Mouse (Mus musculus): ENCODE data around the gene Fam243.
A peak's percentile ranks its signal among the peaks of the same experiment; 100 is the strongest.

Fam243 gene

GRCm38 (mm10) chr16:92319353-92320109, 1.7 kb downstream of the Fam243 start:
- DNase-seq, result peak; percentile 84

- DNase-seq, result no peak
These were observed 5.0 kb downstream of the Fam243 start for GRCm38 (mm10) chr16:92316049-92316738.

GRCm38 (mm10) chr16:92313953-92314741, 7.1 kb downstream of the Fam243 start:
- DNase-seq, result peak; percentile 36

GRCm38 (mm10) chr16:92309126-92309525, 12.1 kb downstream of the Fam243 start:
- no peak for DNase-seq

- DNase-seq, result no peak
These were observed 13.3 kb downstream of the Fam243 start for GRCm38 (mm10) chr16:92307947-92308346.

GRCm38 (mm10) chr16:92305519-92305918, 15.7 kb downstream of the Fam243 start:
- peak; percentile 10 for DNase-seq

GRCm38 (mm10) chr16:92302506-92302905, 18.7 kb downstream of the Fam243 start:
- no peak for DNase-seq

GRCm38 (mm10) chr16:92301989-92302388, 19.3 kb downstream of the Fam243 start:
- no peak for DNase-seq

- DNase-seq, result no peak
These were observed 19.8 kb downstream of the Fam243 start for GRCm38 (mm10) chr16:92301412-92301806.

GRCm38 (mm10) chr16:92300649-92301411, 20.4 kb downstream of the Fam243 start, which contains the start of gene Smim11:
Gene Smim11 (plus strand): TSS chr16:92301286.
- peak; percentile 92 for DNase-seq

GRCm38 (mm10) chr16:92295328-92295727, 25.9 kb downstream of the Fam243 start:
- DNase-seq, result no peak

- no peak for DNase-seq
These were observed 26.8 kb downstream of the Fam243 start for GRCm38 (mm10) chr16:92294267-92294970.

- DNase-seq, result no peak
These were observed 29.1 kb downstream of the Fam243 start, which contains the start of gene Kcne2 for GRCm38 (mm10) chr16:92292101-92292500. Gene Kcne2 (plus strand): TSS chr16:92292389.

GRCm38 (mm10) chr16:92290045-92290444, 31.2 kb downstream of the Fam243 start:
- no peak for DNase-seq

- no peak for DNase-seq
These were observed 32.5 kb downstream of the Fam243 start for GRCm38 (mm10) chr16:92288778-92289177.

GRCm38 (mm10) chr16:92286609-92287008, 34.6 kb downstream of the Fam243 start:
- peak; percentile 75 for DNase-seq

GRCm38 (mm10) chr16:92285068-92285467, 36.2 kb downstream of the Fam243 start:
- no peak for DNase-seq

- DNase-seq, result no peak
These were observed 38.6 kb downstream of the Fam243 start for GRCm38 (mm10) chr16:92282671-92283070.

- DNase-seq, result no peak
These were observed 45.7 kb downstream of the Fam243 start for GRCm38 (mm10) chr16:92275526-92275925.

- no peak for DNase-seq
These were observed 46.7 kb downstream of the Fam243 start for GRCm38 (mm10) chr16:92274516-92274915.
